Mouse (Mus musculus) ovary, postnatal 36 days (tissue): Measurements from ENCODE around the gene Vwa7.
"Not testable (repeated sequence)": the region's sequence is repeated elsewhere in the genome, so short reads cannot be mapped to it uniquely, and the experiment has no call there.

Experiments used
- DNase-seq: peaks from one replicate; pipeline ENCODE4 v3.0.0; 2022; ENCODE audit warnings: low spot score, mixed read lengths

Vwa7 gene

GRCm38 (mm10) chr17:35016376-35016775 lies at the start of gene Vwa7:
TSS of gene Vwa7 (plus strand) at chr17:35016579.
- DNase-seq, result no peak

GRCm38 (mm10) chr17:34969822-34970221 lies 46.6 kb upstream of the Vwa7 start, which contains the start of gene Gm20481:
TSS of gene Gm20481 (plus strand) at chr17:34969912.
- not testable (repeated sequence) for DNase-seq

DNA sequence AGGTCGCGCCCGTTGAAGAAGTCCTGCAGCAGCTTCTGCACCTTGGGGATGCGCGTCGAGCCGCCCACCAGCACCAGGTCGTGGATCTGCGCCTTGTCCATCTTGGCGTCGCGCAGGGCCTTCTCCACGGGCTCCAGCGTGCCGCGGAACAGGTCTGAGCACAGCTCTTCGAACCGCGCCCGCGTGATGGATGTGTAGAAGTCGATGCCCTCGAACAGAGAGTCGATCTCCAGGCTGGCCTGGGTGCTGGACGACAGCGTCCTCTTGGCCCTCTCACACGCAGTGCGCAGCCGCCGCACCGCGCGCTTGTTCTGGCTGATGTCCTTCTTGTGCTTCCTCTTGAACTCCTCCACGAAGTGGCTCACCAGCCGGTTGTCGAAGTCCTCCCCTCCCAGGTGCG lies 45.5 kb upstream of the Vwa7 start:
- not testable (repeated sequence) for DNase-seq

DNA sequence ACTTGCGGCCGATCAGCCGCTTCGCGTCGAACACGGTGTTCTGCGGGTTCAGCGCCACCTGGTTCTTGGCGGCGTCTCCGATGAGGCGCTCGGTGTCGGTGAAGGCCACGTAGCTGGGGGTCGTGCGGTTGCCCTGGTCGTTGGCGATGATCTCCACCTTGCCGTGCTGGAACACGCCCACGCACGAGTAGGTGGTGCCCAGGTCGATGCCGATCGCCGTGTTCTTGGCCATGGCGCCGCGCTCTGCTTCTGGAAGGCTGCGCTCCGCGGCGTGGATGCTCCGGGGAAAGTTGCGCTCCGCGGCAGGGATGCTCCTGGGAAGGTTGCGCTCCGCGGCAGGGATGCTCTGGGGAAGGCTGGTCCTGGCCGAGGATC lies 44.7 kb upstream of the Vwa7 start:
- not testable (repeated sequence) for DNase-seq

DNA sequence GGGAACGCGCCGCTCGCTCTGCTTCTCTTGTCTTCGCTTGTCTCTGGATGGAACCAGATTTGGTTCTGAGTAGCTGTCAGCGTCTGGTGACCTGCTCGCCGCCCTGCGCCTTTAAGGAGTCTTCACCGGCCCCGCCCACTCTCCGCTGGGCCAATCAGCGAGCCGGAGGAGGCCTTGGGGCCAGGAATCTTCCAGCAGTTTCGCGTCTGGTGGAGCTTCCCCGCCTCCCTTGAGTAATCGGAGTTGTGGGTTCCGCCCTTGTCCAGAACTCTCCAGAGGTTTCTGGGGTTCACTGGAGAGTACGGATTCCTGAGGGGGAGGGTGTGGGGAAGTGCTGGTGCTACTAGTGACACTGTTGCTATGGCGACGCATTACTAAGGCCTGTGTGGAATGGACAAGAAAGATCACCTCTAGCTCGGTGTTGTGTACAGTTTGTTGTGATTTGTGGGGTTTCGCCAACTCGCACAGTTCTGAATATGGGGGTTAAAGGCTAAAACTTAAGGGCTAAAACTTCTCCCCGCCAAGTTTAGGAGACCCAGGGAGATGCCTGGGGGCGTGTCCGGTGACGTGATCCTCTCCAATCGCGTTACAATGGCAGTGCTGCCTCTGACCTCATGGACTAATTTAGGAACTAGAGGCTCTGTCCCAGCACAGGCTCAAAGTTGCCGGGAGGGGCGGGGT lies 44.2 kb upstream of the Vwa7 start, which contains the start of the genes Hspa1a and Hspa1l:
Hspa1a (minus strand) TSS at position 88 of the 681 bp plus-strand sequence.
Hspa1l (plus strand) TSS at position 635 of the 681 bp plus-strand sequence.
- DNase-seq, result peak; percentile 80

GRCm38 (mm10) chr17:34975581-34976492 lies 40.5 kb upstream of the Vwa7 start:
- DNase-seq, result no peak

DNA sequence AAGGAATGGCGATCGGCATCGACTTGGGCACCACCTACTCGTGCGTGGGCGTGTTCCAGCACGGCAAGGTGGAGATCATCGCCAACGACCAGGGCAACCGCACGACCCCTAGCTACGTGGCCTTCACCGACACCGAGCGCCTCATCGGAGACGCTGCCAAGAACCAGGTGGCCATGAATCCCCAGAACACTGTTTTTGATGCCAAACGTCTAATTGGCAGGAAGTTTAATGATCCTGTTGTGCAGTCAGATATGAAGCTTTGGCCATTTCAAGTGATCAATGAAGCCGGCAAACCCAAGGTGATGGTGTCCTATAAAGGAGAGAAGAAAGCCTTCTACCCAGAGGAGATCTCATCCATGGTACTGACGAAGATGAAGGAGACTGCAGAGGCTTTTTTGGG lies 39.4 kb upstream of the Vwa7 start:
- DNase-seq, result no peak

DNA sequence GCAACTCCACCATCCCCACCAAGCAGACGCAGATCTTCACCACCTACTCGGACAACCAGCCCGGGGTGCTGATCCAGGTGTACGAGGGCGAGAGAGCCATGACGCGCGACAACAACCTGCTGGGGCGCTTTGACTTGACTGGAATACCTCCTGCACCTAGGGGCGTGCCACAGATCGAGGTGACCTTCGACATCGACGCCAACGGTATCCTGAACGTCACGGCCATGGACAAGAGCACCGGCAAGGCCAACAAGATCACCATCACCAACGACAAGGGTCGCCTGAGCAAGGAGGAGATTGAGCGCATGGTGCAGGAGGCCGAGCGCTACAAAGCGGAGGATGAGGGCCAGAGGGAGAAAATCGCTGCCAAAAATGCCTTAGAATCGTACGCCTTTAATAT lies 38.1 kb upstream of the Vwa7 start:
- DNase-seq, result no peak

GRCm38 (mm10) chr17:34979631-34980030 lies 36.7 kb upstream of the Vwa7 start:
- no peak for DNase-seq

GRCm38 (mm10) chr17:34980655-34981054 lies 35.7 kb upstream of the Vwa7 start:
- no peak for DNase-seq

GRCm38 (mm10) chr17:34981690-34982180 lies 34.6 kb upstream of the Vwa7 start, which contains the start of gene Lsm2:
TSS of gene Lsm2 (plus strand) at chr17:34981862.
- peak; percentile 90 for DNase-seq

GRCm38 (mm10) chr17:34982328-34982727 lies 34.1 kb upstream of the Vwa7 start:
- DNase-seq, result no peak

DNA sequence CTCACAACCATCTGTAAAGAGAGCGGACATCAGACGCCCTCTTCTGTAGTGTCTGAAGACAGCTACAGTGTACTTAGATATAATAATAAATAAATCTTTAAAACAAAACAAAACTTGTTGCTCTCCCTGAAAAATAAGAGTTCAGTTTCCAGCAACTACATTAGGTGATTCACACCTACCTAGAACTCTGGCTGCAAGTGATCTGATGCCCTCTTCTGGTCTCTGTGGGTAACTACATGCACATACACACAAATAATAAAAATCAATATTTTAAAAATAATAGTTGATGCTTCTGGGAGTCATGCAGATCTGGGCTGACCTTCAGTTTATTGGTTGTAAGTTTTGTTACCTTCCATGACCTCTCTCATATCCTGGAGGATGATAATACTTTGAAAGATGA lies 32.2 kb upstream of the Vwa7 start:
- DNase-seq, result no peak

DNA sequence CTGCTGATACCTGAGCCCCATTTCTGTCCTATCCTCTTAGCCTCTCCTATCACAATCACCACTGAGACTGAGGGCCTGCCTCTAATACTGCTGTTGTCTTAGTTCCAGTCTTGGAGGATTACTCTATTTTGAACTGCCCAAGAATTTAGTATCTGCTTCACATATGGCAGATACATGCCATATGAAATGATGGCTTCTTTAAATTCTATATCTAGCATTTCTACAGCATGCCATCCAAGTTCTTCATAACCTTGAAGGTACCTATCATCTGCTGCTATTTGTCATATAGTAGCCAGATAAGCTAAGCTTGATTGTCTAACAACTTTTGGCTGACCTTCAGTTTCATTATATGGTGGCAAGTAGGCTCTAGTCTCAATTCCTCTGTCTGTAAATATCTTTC lies 21.6 kb upstream of the Vwa7 start:
- no peak for DNase-seq

GRCm38 (mm10) chr17:34995192-34995591 lies 21.2 kb upstream of the Vwa7 start:
- not testable (repeated sequence) for DNase-seq

DNA sequence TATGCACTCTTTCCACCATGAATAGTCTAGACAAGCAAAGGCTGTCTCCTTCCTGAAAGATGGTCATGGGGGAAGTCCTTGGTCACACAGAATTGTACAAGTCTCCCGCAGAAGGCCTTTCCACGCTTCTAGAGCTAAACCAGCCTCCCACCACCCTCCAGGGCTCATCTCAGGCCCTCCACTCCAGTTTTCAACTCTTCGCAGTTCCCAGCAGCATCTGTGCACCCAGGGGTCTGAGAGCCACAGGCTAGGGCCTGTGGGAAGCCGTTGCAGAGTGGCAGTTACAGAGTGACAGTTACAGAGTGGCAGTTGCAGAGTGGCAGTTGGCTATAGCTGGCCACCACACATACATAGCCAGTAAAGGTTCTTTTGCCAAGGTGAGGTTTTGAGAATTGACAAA lies 20.5 kb upstream of the Vwa7 start:
- not testable (repeated sequence) for DNase-seq

- DNase-seq, result no peak
Observed at GRCm38 (mm10) chr17:34996411-34997141, 19.8 kb upstream of the Vwa7 start.

GRCm38 (mm10) chr17:34997142-34997483 lies 19.3 kb upstream of the Vwa7 start:
- no peak for DNase-seq

- no peak for DNase-seq
Observed at GRCm38 (mm10) chr17:34998526-34999430, 17.6 kb upstream of the Vwa7 start.

DNA sequence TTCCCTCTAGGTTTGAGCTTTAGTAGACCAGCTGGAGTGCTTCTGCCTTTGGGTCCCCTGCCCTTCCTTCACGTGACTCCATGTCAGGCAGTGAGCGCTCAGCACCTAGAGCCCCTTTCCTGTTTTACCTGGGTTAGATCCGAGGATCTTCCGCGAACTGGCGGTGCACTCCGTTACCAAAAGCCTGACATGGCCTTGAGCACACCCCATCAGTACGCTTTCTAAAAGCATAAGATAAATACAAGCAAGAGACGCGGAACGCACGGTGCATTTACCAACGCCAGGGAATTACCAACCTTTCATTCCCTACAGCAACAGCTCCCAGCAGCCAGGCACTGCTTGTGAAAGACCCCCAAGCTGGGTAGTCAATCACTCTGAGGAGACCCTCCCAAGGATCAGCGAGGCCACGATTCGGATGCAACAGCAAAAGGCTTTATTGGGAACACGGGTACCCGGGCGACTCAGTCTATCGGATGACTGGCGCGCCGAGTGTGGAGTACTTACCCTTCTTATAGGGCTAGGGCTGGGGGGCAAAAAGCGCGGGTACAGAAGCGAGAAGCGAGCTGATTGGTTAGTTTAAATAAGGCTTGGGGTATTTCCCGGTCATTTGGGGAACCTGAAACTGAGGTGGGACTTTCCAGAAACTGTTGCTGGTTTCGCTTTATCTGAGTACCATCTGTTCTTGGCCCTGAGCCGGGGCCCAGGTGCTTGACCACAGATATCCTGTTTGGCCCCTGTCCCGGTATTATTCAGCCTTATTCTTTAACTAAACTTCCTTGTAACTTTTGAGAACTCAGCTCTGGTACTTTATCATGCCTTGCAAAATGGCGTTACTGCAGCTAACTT lies 16.3 kb upstream of the Vwa7 start:
- not testable (repeated sequence) for DNase-seq
